In the genomic region with DNA sequence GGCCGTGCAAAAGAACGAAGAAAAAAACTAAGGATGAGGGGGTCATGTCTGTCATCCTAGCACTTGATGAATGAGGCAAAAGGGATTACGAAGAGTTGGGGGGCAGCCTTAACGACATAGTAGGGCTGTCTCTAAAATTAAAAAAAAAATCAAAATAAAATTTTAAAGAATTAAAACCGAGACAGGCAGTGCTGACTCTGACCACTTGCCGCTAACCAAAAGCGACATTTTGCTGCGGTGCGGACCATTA, we compare ENCODE assay signal across 8 mouse cellular contexts. TPM values are rescaled to one million over a fixed set of nuclear protein-coding genes. Genes with fewer than 3 reads are reported as not detected.
A peak's percentile ranks its signal among the peaks of the same experiment; 100 is the strongest.
DNase-seq lines count a peak whose midpoint lies in the region; ATAC-seq and TF ChIP-seq lines count a peak whose summit lies in the region.

No protein-coding gene starts in this region.

- no peaks in the 10 kb centered on the region for H3K36me3 ChIP-seq in embryonic facial prominence, embryonic 12.5 days
- no peaks in the 10 kb centered on the region for H3K36me3 ChIP-seq in intestine, embryonic 15.5 days
- no peaks in the 10 kb centered on the region for H3K36me3 ChIP-seq in neural tube, embryonic 12.5 days

- H3K9me3 ChIP-seq in embryonic facial prominence, embryonic 12.5 days = no peaks in the 10 kb centered on the region
- no peaks in the 10 kb centered on the region for H3K9me3 ChIP-seq in intestine, embryonic 15.5 days
- H3K9me3 ChIP-seq in neural tube, embryonic 12.5 days = no peaks in the 10 kb centered on the region

- H3K4me1 ChIP-seq in embryonic facial prominence, embryonic 12.5 days = peaks cover 24% of the 10 kb centered on the region
- peaks cover 35% of the 10 kb centered on the region for H3K4me1 ChIP-seq in intestine, embryonic 15.5 days (replicated peaks)
- peaks cover 29% of the 10 kb centered on the region for H3K4me1 ChIP-seq in neural tube, embryonic 12.5 days

- H3K4me3 ChIP-seq in layer of hippocampus, adult 2 months = peak overlapping the region; percentile 89
- H3K4me3 ChIP-seq in embryonic facial prominence, embryonic 12.5 days = peak overlapping the region; percentile 82
- peak overlapping the region; percentile 88 for H3K4me3 ChIP-seq in intestine, embryonic 15.5 days (replicated peaks)
- peak overlapping the region; percentile 89 for H3K4me3 ChIP-seq in neural tube, embryonic 12.5 days

- H3K4me2 ChIP-seq in embryonic facial prominence, embryonic 12.5 days (replicated peaks) = peak overlapping the region; percentile 56
- H3K4me2 ChIP-seq in intestine, embryonic 15.5 days (replicated peaks) = peak overlapping the region; percentile 77
- H3K4me2 ChIP-seq in neural tube, embryonic 12.5 days (replicated peaks) = peak overlapping the region; percentile 98

- H3K27me3 ChIP-seq in embryonic facial prominence, embryonic 12.5 days = no peaks in the 10 kb centered on the region
- no peaks in the 10 kb centered on the region for H3K27me3 ChIP-seq in intestine, embryonic 15.5 days (replicated peaks)
- H3K27me3 ChIP-seq in neural tube, embryonic 12.5 days (replicated peaks) = no peaks in the 10 kb centered on the region

- H3K9ac ChIP-seq in embryonic facial prominence, embryonic 12.5 days = peak overlapping the region; percentile 49
- peak overlapping the region; percentile 51 for H3K9ac ChIP-seq in intestine, embryonic 15.5 days
- H3K9ac ChIP-seq in neural tube, embryonic 12.5 days = peak overlapping the region; percentile 36

- no peak for DNase-seq in layer of hippocampus, adult 2 months (ENCODE audit: low spot score in 2 of 2)
- no peak for DNase-seq in layer of hippocampus, adult 11-12 months (ENCODE audit: low spot score)
- DNase-seq in right cerebral cortex, adult 18-20 months = no peak
- no peak for DNase-seq in left cerebral cortex, postnatal 14 days (ENCODE audit: low spot score in 2 of 2)
- DNase-seq in adrenal gland, postnatal 36 days = no peak

- H3K27ac ChIP-seq in layer of hippocampus, adult 2 months = peak overlapping the region; percentile 98
- H3K27ac ChIP-seq in embryonic facial prominence, embryonic 12.5 days = peak overlapping the region; percentile 88
- H3K27ac ChIP-seq in intestine, embryonic 15.5 days = peak overlapping the region; percentile 96
- H3K27ac ChIP-seq in neural tube, embryonic 12.5 days = 0 out of 2 replicates have a peak overlapping the region, but pooled peaks have one; percentile 89

- TF ChIP-seq CTCF in layer of hippocampus, adult 2 months (conservative IDR thresholded peaks at IDR 0.05) = 0 out of 2 replicates have a peak, but pooled peaks have one; percentile 7

- 5% methylated on average over 9 of the region's 9 CpGs for WGBS in embryonic facial prominence, embryonic 12.5 days
- WGBS in intestine, embryonic 15.5 days = 1% methylated on average over 9 of the region's 9 CpGs
- WGBS in neural tube, embryonic 12.5 days = 2% methylated on average over 9 of the region's 9 CpGs

- intact Hi-C loops in left cerebral cortex, postnatal 14 days (cut with DNase I) = loop anchor here (5.0 kb wide), 1 partner anchor 44 kb away; a partner anchor contains a TSS

- ATAC-seq in embryonic facial prominence, embryonic 12.5 days (ENCODE audit: insufficient number of reproducible peaks, insufficient read depth, low FRiP score, low TSS enrichment) = no peak
- ATAC-seq in intestine, embryonic 15.5 days = no peak
- ATAC-seq in neural tube, embryonic 12.5 days (ENCODE audit: low FRiP score, low read depth) = no peak

RNA-seq across cellular contexts. Expression of a gene that starts 1.0 kb away (rescaled TPM):
- total RNA-seq in layer of hippocampus, adult 2 months (2021) = 100 to 1,000 TPM; 221 to 228 TPM
- polyA plus RNA-seq in embryonic facial prominence, embryonic 12.5 days (2016; fragmentation: Nextera tagmentation; extraction: Ambion mirVana) = 250 and 263 TPM in 2 replicates
- polyA plus RNA-seq in intestine, embryonic 15.5 days (2015; fragmentation: Nextera tagmentation; extraction: Ambion mirVana) = 134 and 152 TPM in 2 replicates
- 173 and 192 TPM in 2 replicates for polyA plus RNA-seq in neural tube, embryonic 12.5 days (2016; fragmentation: Nextera tagmentation; extraction: Ambion mirVana)
- total RNA-seq in left cerebral cortex, postnatal 14 days (2021) = 100 to 1,000 TPM; 188 to 196 TPM
- 100 to 1,000 TPM; 129 to 135 TPM for total RNA-seq in adrenal gland, postnatal 36 days (2021)

RNA-seq across cellular contexts. Expression of a gene that starts 15.8 kb away (rescaled TPM):
- 1 to 10 TPM; 3.0 to 4.5 TPM for total RNA-seq in layer of hippocampus, adult 2 months (2021)
- 4.7 and 5.9 TPM in 2 replicates for polyA plus RNA-seq in embryonic facial prominence, embryonic 12.5 days (2016; fragmentation: Nextera tagmentation; extraction: Ambion mirVana)
- polyA plus RNA-seq in intestine, embryonic 15.5 days (2015; fragmentation: Nextera tagmentation; extraction: Ambion mirVana) = 3.9 and 4.1 TPM in 2 replicates
- 3.6 and 6.0 TPM in 2 replicates for polyA plus RNA-seq in neural tube, embryonic 12.5 days (2016; fragmentation: Nextera tagmentation; extraction: Ambion mirVana)
- 1 to 10 TPM; 2.6 to 2.8 TPM for total RNA-seq in left cerebral cortex, postnatal 14 days (2021)
- total RNA-seq in adrenal gland, postnatal 36 days (2021) = 1 to 10 TPM; 1.6 to 2.6 TPM

RNA-seq across cellular contexts. Expression of a gene that starts 18.9 kb away (rescaled TPM):
- 1 to 10 TPM; 1.3 to 3.5 TPM for total RNA-seq in layer of hippocampus, adult 2 months (2021)
- polyA plus RNA-seq in embryonic facial prominence, embryonic 12.5 days (2016; fragmentation: Nextera tagmentation; extraction: Ambion mirVana) = 7.0 and 7.8 TPM in 2 replicates
- polyA plus RNA-seq in intestine, embryonic 15.5 days (2015; fragmentation: Nextera tagmentation; extraction: Ambion mirVana) = 6.4 and 6.6 TPM in 2 replicates
- polyA plus RNA-seq in neural tube, embryonic 12.5 days (2016; fragmentation: Nextera tagmentation; extraction: Ambion mirVana) = 5.4 and 6.7 TPM in 2 replicates
- total RNA-seq in left cerebral cortex, postnatal 14 days (2021) = 1 to 10 TPM; 2.8 TPM
- 1 to 10 TPM; 2.7 to 6.1 TPM for total RNA-seq in adrenal gland, postnatal 36 days (2021)

RNA-seq across cellular contexts. Expression of a gene that starts 18.9 kb away (rescaled TPM):
- 10 to 100 TPM; 42.9 to 43.1 TPM for total RNA-seq in layer of hippocampus, adult 2 months (2021)
- 77.4 and 80.6 TPM in 2 replicates for polyA plus RNA-seq in embryonic facial prominence, embryonic 12.5 days (2016; fragmentation: Nextera tagmentation; extraction: Ambion mirVana)
- polyA plus RNA-seq in intestine, embryonic 15.5 days (2015; fragmentation: Nextera tagmentation; extraction: Ambion mirVana) = 105 and 114 TPM in 2 replicates
- polyA plus RNA-seq in neural tube, embryonic 12.5 days (2016; fragmentation: Nextera tagmentation; extraction: Ambion mirVana) = 60.8 and 63.9 TPM in 2 replicates
- 10 to 100 TPM; 35.8 to 39.3 TPM for total RNA-seq in left cerebral cortex, postnatal 14 days (2021)
- total RNA-seq in adrenal gland, postnatal 36 days (2021) = 10 to 100 TPM; 64.3 to 64.6 TPM

RNA-seq across cellular contexts. Expression of a gene that starts 31.5 kb away (rescaled TPM):
- 100 to 1,000 TPM; 158 to 166 TPM for total RNA-seq in layer of hippocampus, adult 2 months (2021)
- polyA plus RNA-seq in embryonic facial prominence, embryonic 12.5 days (2016; fragmentation: Nextera tagmentation; extraction: Ambion mirVana) = 123 and 125 TPM in 2 replicates
- polyA plus RNA-seq in intestine, embryonic 15.5 days (2015; fragmentation: Nextera tagmentation; extraction: Ambion mirVana) = 95.7 and 101 TPM in 2 replicates
- polyA plus RNA-seq in neural tube, embryonic 12.5 days (2016; fragmentation: Nextera tagmentation; extraction: Ambion mirVana) = 126 and 127 TPM in 2 replicates
- total RNA-seq in left cerebral cortex, postnatal 14 days (2021) = 100 to 1,000 TPM; 212 to 220 TPM
- 100 to 1,000 TPM; 103 to 107 TPM for total RNA-seq in adrenal gland, postnatal 36 days (2021)
